Mouse (Mus musculus): ENCODE measurements around the gene Gm11596. TPM values are rescaled to one million over a fixed set of nuclear protein-coding genes. Genes with fewer than 3 reads are reported as not detected.
"Not testable (repeated sequence)": the region's sequence is repeated elsewhere in the genome, so short reads cannot be mapped to it uniquely, and the experiment has no call there.

Gene Gm11596
- not detected in 2 replicates for polyA plus RNA-seq (2015; fragmentation: Nextera tagmentation; extraction: Ambion mirVana)

GRCm38 (mm10) chr11:99793367-99793766, at the start of gene Gm11596:
TSS of gene Gm11596 (minus strand) at chr11:99793467.
- Histone ChIP-seq H3K36me3 (ENCODE audit: insufficient read depth, low read length) (no peaks in the 10 kb centered on the region), H3K27me3 (ENCODE audit: insufficient read depth, low read length) (no peaks in the 10 kb centered on the region), H3K4me1 (ENCODE audit: insufficient read depth, low read length) (no peaks in the 10 kb centered on the region), H3K27ac (ENCODE audit: low read length) (no peak within 1 kb of the TSS), H3K9me3 (ENCODE audit: low read length) (no peaks in the 10 kb centered on the region), H3K4me3 (ENCODE audit: low read length) (no peak within 1 kb of the TSS), H3K9ac (replicated peaks; ENCODE audit: low read length) (no peak within 1 kb of the TSS), H3K4me2 (replicated peaks; ENCODE audit: low read depth, low read length) (no peak within 1 kb of the TSS)
- ATAC-seq (ENCODE audit: low FRiP score, low TSS enrichment) = no peak
- WGBS = 84% methylated on average over 2 of the region's 2 CpGs

- Histone ChIP-seq H3K27ac (ENCODE audit: low read length) (no peak overlapping the region), H3K4me2 (replicated peaks; ENCODE audit: low read depth, low read length) (no peak overlapping the region), H3K9me3 (ENCODE audit: low read length) (no peaks in the 10 kb centered on the region), H3K27me3 (ENCODE audit: insufficient read depth, low read length) (no peaks in the 10 kb centered on the region), H3K36me3 (ENCODE audit: insufficient read depth, low read length) (no peaks in the 10 kb centered on the region), H3K4me3 (ENCODE audit: low read length) (no peak overlapping the region), H3K4me1 (ENCODE audit: insufficient read depth, low read length) (no peaks in the 10 kb centered on the region), H3K9ac (replicated peaks; ENCODE audit: low read length) (no peak overlapping the region)
- ATAC-seq (ENCODE audit: low FRiP score, low TSS enrichment) = no peak
- WGBS = 21% methylated on average over 1 of the region's 1 CpGs
Observed at GRCm38 (mm10) chr11:99842185-99842584, 48.9 kb upstream of the Gm11596 start.

DNA sequence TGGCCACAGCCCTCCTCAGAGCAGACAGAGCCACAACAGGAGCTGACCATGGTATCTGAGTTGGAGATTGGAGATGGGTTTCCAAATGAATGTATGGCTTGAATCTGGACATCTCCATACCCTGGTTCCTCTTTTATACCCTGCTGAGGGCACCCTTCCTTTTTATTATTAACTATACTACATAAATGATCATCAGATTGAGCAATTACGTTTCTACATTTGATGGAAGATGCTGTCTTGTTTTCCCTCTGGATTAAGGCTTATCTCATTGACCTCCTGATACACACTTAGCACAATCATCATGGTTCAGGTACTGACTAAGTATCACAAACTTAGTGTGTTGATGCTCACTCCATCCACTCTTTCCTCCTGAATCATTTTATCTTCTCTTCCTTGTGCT, 44.7 kb upstream of the Gm11596 start, which contains the start of gene 2300003K06Rik:
TSS of gene 2300003K06Rik (minus strand) at position 101 of the 400 bp plus-strand sequence.
- WGBS = 86% methylated on average over 1 of the region's 1 CpGs
- no peak within 1 kb of the TSS for H3K27ac ChIP-seq (ENCODE audit: low read length)

DNA sequence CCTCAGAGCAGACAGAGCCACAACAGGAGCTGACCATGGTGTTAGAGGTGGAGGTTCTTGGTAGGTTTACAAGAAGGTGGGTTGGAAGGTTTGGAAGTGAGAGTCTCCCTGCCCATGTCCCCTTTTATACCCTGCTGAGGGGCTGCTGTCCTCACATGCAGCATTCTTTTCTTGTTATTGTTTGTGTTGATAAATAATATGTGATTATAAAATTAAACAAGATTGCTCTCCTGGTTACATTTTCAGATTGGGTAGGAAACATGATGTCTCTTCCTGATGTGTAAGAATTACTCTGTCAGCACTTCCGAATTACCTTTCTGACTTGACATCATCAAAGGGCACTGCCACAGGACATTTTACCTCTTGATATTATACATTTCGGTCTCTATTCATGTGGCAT, 22.3 kb upstream of the Gm11596 start, which contains the start of gene Gm11564:
TSS of gene Gm11564 (minus strand) at position 101 of the 400 bp plus-strand sequence.
- 81% methylated on average over 2 of the region's 2 CpGs for WGBS
- H3K27me3 ChIP-seq (ENCODE audit: insufficient read depth, low read length); H3K27ac ChIP-seq (ENCODE audit: low read length); ATAC-seq (ENCODE audit: low FRiP score, low TSS enrichment); H3K4me3 ChIP-seq (ENCODE audit: low read length); H3K4me2 ChIP-seq (replicated peaks; ENCODE audit: low read depth, low read length); H3K4me1 ChIP-seq (ENCODE audit: insufficient read depth, low read length); H3K9me3 ChIP-seq (ENCODE audit: low read length); H3K36me3 ChIP-seq (ENCODE audit: insufficient read depth, low read length); H3K9ac ChIP-seq (replicated peaks; ENCODE audit: low read length): not testable (repeated sequence)

More for the DNA sequence above, 44.7 kb upstream of the Gm11596 start, which contains the start of gene 2300003K06Rik:
- ATAC-seq (ENCODE audit: low FRiP score, low TSS enrichment) = no peak
- Histone ChIP-seq H3K4me2 (replicated peaks; ENCODE audit: low read depth, low read length) (no peak within 1 kb of the TSS), H3K36me3 (ENCODE audit: insufficient read depth, low read length) (no peaks in the 10 kb centered on the region), H3K9me3 (ENCODE audit: low read length) (no peaks in the 10 kb centered on the region), H3K4me1 (ENCODE audit: insufficient read depth, low read length) (no peaks in the 10 kb centered on the region), H3K4me3 (ENCODE audit: low read length) (no peak within 1 kb of the TSS), H3K27me3 (ENCODE audit: insufficient read depth, low read length) (no peaks in the 10 kb centered on the region), H3K9ac (replicated peaks; ENCODE audit: low read length) (no peak within 1 kb of the TSS)

DNA sequence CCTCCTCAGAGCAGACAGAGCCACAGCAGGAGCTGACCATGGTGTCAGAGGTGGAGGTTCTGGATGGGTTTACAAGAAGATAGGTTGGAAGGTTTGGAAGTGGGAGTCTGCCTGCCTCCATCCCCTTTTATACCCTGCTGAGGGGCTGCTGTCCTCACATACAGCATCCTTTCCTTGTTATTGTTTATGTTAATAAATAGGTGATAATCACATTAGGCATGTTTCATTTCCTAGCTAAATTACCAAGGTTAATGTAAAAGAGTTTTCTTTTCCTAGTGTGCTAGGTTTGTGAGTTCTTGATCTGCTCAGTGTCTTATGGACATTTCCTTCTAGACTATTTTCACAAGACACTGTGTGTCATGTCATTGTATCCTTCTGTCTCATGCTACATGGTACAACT, 16.5 kb upstream of the Gm11596 start, which contains the start of gene Krtap4-13:
TSS of gene Krtap4-13 (minus strand) at position 101 of the 400 bp plus-strand sequence.
- not testable (repeated sequence) for H3K36me3 ChIP-seq (ENCODE audit: insufficient read depth, low read length); H3K27ac ChIP-seq (ENCODE audit: low read length); H3K27me3 ChIP-seq (ENCODE audit: insufficient read depth, low read length); H3K4me3 ChIP-seq (ENCODE audit: low read length); ATAC-seq (ENCODE audit: low FRiP score, low TSS enrichment); H3K4me2 ChIP-seq (replicated peaks; ENCODE audit: low read depth, low read length); H3K4me1 ChIP-seq (ENCODE audit: insufficient read depth, low read length); H3K9me3 ChIP-seq (ENCODE audit: low read length); H3K9ac ChIP-seq (replicated peaks; ENCODE audit: low read length)

DNA sequence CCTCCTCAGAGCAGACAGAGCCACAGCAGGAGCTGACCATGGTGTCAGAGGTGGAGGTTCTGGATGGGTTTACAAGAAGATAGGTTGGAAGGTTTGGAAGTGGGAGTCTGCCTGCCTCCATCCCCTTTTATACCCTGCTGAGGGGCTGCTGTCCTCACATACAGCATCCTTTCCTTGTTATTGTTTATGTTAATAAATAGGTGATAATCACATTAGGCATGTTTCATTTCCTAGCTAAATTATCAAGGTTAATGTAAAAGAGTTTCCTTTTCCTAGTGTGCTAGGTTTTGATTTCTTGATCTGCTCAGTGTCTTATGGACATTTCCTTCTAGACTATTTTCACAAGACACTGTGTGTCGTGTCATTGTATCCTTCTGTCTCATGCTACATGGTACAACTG, 11.1 kb upstream of the Gm11596 start, which contains the start of gene Gm11554:
TSS of gene Gm11554 (minus strand) at position 101 of the 400 bp plus-strand sequence.
- H3K9me3 ChIP-seq (ENCODE audit: low read length); H3K4me2 ChIP-seq (replicated peaks; ENCODE audit: low read depth, low read length); H3K4me3 ChIP-seq (ENCODE audit: low read length); H3K4me1 ChIP-seq (ENCODE audit: insufficient read depth, low read length); H3K36me3 ChIP-seq (ENCODE audit: insufficient read depth, low read length); H3K27me3 ChIP-seq (ENCODE audit: insufficient read depth, low read length); H3K27ac ChIP-seq (ENCODE audit: low read length); ATAC-seq (ENCODE audit: low FRiP score, low TSS enrichment); H3K9ac ChIP-seq (replicated peaks; ENCODE audit: low read length): not testable (repeated sequence)
- no CpG with 5 or more reads among the region's 1 CpGs for WGBS

DNA sequence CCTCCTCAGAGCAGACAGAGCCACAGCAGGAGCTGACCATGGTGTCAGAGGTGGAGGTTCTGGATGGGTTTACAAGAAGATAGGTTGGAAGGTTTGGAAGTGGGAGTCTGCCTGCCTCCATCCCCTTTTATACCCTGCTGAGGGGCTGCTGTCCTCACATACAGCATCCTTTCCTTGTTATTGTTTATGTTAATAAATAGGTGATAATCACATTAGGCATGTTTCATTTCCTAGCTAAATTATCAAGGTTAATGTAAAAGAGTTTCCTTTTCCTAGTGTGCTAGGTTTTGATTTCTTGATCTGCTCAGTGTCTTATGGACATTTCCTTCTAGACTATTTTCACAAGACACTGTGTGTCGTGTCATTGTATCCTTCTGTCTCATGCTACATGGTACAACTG, 5.6 kb upstream of the Gm11596 start, which contains the start of gene Gm11569:
TSS of gene Gm11569 (minus strand) at position 101 of the 400 bp plus-strand sequence.
- H3K9me3 ChIP-seq (ENCODE audit: low read length); ATAC-seq (ENCODE audit: low FRiP score, low TSS enrichment); H3K4me1 ChIP-seq (ENCODE audit: insufficient read depth, low read length); H3K36me3 ChIP-seq (ENCODE audit: insufficient read depth, low read length); H3K4me2 ChIP-seq (replicated peaks; ENCODE audit: low read depth, low read length); H3K4me3 ChIP-seq (ENCODE audit: low read length); H3K27me3 ChIP-seq (ENCODE audit: insufficient read depth, low read length); H3K27ac ChIP-seq (ENCODE audit: low read length); H3K9ac ChIP-seq (replicated peaks; ENCODE audit: low read length): not testable (repeated sequence)
- WGBS = no CpG with 5 or more reads among the region's 1 CpGs

DNA sequence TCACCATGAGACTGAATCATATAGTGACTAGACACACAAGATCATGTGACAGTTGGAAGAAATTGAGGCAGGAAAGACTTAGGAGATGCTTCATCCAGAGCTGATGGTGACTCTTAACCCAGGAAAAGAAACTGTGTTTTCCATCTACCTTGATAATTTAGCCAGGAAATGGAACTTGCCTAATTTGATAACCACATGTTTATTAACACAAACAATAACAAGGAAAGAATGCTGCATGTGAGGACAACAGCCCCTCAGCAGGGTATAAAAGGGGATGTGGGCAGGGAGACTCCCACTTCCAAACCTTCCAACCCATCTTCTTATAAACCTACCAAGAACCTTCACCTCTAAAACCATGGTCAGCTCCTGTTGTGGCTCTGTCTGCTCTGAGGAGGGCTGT, 8.4 kb downstream of the Gm11596 start, which contains the start of gene Krtap4-9:
TSS of gene Krtap4-9 (plus strand) at position 301 of the 400 bp plus-strand sequence.
- H3K4me1 ChIP-seq (ENCODE audit: insufficient read depth, low read length); H3K36me3 ChIP-seq (ENCODE audit: insufficient read depth, low read length); H3K9me3 ChIP-seq (ENCODE audit: low read length); H3K9ac ChIP-seq (replicated peaks; ENCODE audit: low read length); H3K4me3 ChIP-seq (ENCODE audit: low read length); H3K27me3 ChIP-seq (ENCODE audit: insufficient read depth, low read length); H3K27ac ChIP-seq (ENCODE audit: low read length); H3K4me2 ChIP-seq (replicated peaks; ENCODE audit: low read depth, low read length); ATAC-seq (ENCODE audit: low FRiP score, low TSS enrichment): not testable (repeated sequence)

DNA sequence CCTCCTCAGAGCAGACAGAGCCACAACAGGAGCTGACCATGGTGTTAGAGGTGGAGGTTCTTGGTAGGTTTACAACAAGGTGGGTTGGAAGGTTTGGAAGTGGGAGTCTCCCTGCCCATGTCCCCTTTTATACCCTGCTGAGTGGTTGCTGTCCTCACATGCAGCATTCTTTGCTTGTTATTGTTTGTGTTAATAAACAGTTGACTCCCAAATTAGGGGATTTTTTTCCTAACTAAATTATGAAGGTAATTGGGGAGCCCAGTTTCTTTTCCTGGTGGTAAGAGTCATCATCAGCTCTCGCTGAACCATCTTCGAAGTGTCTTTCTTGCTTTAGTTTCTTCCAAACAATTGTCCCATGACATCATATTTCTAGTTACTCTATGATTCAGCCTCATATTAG, 12.7 kb downstream of the Gm11596 start, which contains the start of gene Krtap4-8:
TSS of gene Krtap4-8 (minus strand) at position 101 of the 400 bp plus-strand sequence.
- no peaks in the 10 kb centered on the region for H3K27me3 ChIP-seq (ENCODE audit: insufficient read depth, low read length)
- H3K4me3 ChIP-seq (ENCODE audit: low read length) = no peak within 1 kb of the TSS
- no peak within 1 kb of the TSS for H3K4me2 ChIP-seq (replicated peaks; ENCODE audit: low read depth, low read length)
- H3K4me1 ChIP-seq (ENCODE audit: insufficient read depth, low read length) = peaks cover 3% of the 10 kb centered on the region; the same call in 1 of the 2 replicates
- H3K27ac ChIP-seq (ENCODE audit: low read length) = no peak within 1 kb of the TSS
- no peak within 1 kb of the TSS for H3K9ac ChIP-seq (replicated peaks; ENCODE audit: low read length)
- no peaks in the 10 kb centered on the region for H3K9me3 ChIP-seq (ENCODE audit: low read length)
- 95% methylated on average over 2 of the region's 2 CpGs for WGBS
- no peak for ATAC-seq (ENCODE audit: low FRiP score, low TSS enrichment)
- no peaks in the 10 kb centered on the region for H3K36me3 ChIP-seq (ENCODE audit: insufficient read depth, low read length)

DNA sequence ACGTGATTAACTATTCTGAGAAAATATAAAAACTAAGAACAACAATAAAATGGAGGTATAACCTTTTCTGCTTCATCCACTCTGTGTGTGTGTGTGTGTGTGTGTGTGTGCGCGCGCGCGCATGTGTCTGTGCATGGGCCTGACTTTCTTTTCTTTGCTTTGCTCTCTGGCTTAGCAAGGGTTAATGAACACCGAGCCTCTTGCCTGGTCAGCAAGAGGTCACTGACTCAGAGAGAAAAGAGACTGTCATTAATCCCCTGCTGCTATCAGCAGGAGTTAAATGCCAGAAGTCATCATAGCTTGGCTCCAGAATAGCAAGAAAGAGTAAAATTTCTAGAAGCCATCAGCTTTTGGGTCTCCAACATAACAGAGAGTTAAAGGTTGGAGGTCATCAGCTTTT, 14.9 kb downstream of the Gm11596 start:
- H3K9ac ChIP-seq (replicated peaks; ENCODE audit: low read length) = no peak overlapping the region
- peaks cover 3% of the 10 kb centered on the region; the same call in 1 of the 2 replicates for H3K4me1 ChIP-seq (ENCODE audit: insufficient read depth, low read length)
- H3K9me3 ChIP-seq (ENCODE audit: low read length) = no peaks in the 10 kb centered on the region
- ATAC-seq (ENCODE audit: low FRiP score, low TSS enrichment) = no peak
- no peak overlapping the region for H3K4me2 ChIP-seq (replicated peaks; ENCODE audit: low read depth, low read length)
- no peak overlapping the region for H3K27ac ChIP-seq (ENCODE audit: low read length)
- H3K4me3 ChIP-seq (ENCODE audit: low read length) = no peak overlapping the region
- WGBS = 62% methylated on average over 7 of the region's 7 CpGs
- no peaks in the 10 kb centered on the region for H3K27me3 ChIP-seq (ENCODE audit: insufficient read depth, low read length)
- no peaks in the 10 kb centered on the region for H3K36me3 ChIP-seq (ENCODE audit: insufficient read depth, low read length)
